Mouse (Mus musculus) embryo, embryonic 10.5 days (tissue): ENCODE results near the gene Tmem220.

ENCODE experiments used
- DNase-seq: peaks from one replicate; pipeline ENCODE4 v3.0.0-alpha.2; 2015; ENCODE audit warnings: low spot score

Tmem220 gene

GRCm38 (mm10) chr11:67061311-67061710, 36.4 kb downstream of the Tmem220 start:
- DNase-seq = no peak

DNA sequence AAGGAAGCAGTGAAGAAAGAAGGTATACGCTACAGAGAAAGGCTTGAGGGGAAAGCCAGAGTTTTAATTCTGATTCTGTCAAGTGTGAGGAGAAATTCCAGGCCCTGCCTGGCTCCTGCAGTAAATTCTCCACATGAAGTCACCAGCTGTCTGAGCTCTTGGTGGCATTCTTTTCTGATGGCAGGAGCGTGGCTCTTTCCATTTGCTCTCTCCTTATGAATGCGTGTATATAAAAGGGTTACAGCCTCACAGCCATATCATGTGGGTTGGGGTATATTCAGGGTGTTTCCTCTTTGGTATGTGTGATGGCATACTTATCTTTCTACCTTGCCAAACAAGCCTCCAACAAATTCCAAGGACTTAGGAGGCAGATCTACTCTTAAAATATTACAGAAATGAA, 37.8 kb downstream of the Tmem220 start:
- DNase-seq = no peak

DNA sequence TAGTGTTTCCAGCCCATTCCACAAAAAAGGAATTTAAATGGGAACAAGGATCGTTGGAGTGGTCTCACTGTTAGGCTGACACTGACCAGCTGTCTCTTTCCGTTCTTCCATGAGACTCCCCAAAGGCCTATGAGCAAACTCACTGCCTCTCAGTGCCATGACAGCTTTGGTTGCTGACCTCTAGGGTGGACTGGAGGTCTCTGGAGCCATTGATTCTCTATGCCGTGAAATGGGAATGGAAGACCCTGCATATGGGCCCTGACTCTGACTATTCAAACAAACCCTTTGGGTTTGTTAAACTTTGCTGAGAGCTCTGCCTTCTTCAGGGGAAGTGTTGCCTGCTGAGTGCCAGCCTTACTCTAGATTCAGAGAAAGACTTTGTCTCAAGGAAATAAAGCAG, 42.8 kb downstream of the Tmem220 start:
- no peak for DNase-seq

- no peak for DNase-seq
These were observed 47.7 kb downstream of the Tmem220 start for GRCm38 (mm10) chr11:67072615-67073130.

DNA sequence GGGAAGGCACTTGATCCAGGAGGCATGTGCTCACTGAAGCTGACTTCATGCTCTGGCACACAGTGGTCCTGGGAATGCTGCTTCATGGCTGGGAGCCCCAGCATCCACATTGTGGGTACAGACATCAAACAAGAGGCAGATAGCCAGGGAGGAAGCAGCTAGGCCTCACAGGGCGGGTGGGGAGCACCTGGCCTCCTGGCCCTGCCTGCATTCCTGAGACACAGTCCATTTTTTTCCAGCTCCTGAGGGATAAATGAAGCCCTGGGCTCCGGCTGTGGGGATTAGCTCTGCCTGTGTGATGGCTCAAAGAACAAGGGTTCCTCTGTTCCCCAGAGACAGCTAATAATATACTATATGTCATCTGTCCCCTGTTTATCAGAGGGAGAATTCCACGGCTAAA, 50.1 kb downstream of the Tmem220 start:
- DNase-seq = peak; percentile 16

DNA sequence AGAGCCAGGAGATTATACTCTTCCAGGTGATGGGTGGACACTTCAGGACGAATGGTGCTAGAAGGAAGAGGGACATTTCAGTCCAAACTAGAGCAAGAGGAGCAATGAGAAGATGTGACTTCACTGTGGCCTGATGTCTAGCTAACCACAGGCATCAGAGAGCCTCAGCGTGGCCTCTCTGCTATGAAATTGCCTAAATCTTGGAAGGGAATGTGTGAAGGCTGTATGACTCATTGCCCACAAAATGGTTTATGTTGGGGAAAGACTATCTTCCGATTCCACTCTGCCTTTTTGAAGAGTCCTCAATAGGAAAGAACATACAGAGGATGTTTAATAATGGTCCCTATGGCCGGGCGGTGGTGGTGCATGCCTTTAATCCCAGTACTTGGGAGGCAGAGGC, 51.8 kb downstream of the Tmem220 start:
- no peak for DNase-seq

- no peak for DNase-seq
These were observed 52.5 kb downstream of the Tmem220 start for GRCm38 (mm10) chr11:67077435-67077834.

GRCm38 (mm10) chr11:67078000-67078399, 53.0 kb downstream of the Tmem220 start, which contains the start of gene Myh3:
Gene Myh3 (plus strand): TSS chr11:67078300.
- no peak for DNase-seq

GRCm38 (mm10) chr11:67078888-67079287, 53.9 kb downstream of the Tmem220 start:
- DNase-seq = no peak

GRCm38 (mm10) chr11:67079740-67080139, 54.8 kb downstream of the Tmem220 start:
- DNase-seq = peak; percentile 9

DNA sequence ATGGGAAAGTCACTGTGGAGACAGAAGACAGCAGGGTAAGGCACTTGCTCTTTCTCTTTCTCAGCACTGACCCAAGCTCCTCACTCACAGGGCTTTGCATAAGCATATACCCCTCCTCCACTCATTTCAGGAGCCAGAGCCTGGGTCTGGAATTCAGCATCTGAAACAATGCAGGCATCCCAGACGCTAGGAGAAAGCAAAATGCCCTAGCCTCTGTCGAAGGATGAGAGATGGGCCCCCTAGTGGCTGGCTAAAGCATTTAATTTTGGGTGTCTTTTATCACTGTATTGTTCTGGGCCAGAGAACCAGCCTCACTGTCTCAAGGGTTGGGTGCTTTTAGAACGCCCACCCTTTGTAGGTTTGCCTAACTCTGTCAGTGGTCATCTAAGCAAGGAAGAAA, 55.2 kb downstream of the Tmem220 start:
- peak; percentile 88 for DNase-seq

DNA sequence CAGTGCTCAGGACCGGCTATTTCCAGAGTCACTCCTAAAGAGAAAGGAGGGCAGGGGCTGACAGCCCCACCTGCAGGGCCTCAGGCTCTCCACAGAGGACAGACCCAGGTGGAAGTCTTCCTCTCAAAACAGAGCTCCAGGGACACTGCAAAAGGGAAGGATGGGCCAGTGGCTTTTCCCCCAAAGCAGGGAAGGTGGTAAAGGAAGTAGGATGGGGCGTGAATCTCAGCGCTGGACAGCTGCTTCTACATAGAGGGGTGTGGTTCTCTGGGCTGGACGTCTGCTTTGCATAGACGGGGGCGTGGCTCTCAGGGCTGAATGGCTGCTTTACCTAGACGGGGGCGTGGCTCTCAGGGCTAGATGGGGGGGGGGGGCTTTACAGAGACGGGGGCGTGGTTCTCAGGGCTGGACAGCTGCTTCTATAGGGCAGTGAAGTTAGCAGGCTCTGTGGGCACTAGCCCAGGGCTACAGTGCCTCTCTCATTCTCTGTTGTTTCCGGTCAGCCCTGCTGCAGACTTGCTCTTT, 56.2 kb downstream of the Tmem220 start:
- DNase-seq = peak; percentile 95

DNA sequence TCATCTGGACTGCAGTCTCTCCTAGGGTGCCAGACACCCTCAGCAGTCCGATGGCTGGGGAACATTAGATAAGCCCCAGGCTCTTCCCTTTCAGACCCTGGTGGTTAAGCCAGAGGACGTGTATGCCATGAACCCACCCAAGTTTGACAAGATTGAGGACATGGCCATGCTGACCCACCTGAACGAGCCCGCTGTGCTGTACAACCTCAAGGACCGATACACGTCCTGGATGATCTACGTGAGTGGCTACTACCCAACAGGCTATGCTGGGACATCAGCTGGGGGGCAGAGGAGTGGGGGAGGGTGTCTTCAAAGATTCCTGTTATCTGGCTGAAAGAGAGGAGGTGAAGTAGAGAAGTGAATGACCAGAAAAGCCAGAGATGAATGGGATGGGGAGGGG, 57.2 kb downstream of the Tmem220 start:
- no peak for DNase-seq

DNA sequence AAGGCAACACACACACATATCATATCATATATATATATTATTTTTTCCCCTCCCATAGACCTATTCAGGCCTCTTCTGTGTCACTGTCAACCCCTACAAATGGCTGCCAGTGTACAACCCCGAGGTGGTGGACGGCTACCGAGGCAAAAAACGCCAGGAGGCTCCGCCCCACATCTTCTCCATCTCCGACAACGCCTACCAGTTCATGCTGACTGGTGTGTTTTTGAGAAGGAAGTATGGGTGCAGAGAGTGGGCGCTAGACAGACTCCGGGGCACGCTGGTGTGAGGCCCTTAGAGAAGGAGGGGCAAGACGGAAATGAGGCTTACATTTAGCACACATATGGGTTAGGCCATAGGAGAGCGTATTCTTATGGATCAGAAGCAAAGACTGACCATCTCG, 57.8 kb downstream of the Tmem220 start:
- DNase-seq = no peak

- DNase-seq = no peak
These were observed 58.3 kb downstream of the Tmem220 start for GRCm38 (mm10) chr11:67083239-67083638.

- DNase-seq = peak; percentile 20
These were observed 58.9 kb downstream of the Tmem220 start for GRCm38 (mm10) chr11:67083712-67084340.
